Mouse (Mus musculus) forebrain, embryonic 13.5 days (tissue): ENCODE measurements at regions not wholly inside any gene's neighbourhood (a gene's known extent, or its start where the extent isn't known, plus 50 kb on each side); places are given as distances from the start of the nearest gene placed in this dataset.

Experiments
- ATAC-seq: fragments of 200-750 bp; cut with Nextera tagmentation; 2 replicates; pipeline ENCODE4 v1.8.0; 2017
- H3K27ac ChIP-seq: fragments of 300-500 bp; sonication (generic); 2 replicates; pipeline ENCODE4 v1.5.1; 2015; ENCODE audit warnings: inconsistent platforms, mild to moderate bottlenecking, moderate library complexity
- H3K27me3 ChIP-seq: fragments of 300-500 bp; sonication (generic); 2 replicates; pipeline ENCODE4 v1.6.1; 2015; ENCODE audit warnings: mild to moderate bottlenecking, inconsistent platforms
- H3K36me3 ChIP-seq: fragments of 300-500 bp; sonication (generic); 2 replicates; pipeline ENCODE4 v1.6.1; 2015; ENCODE audit warnings: mild to moderate bottlenecking, inconsistent platforms; ENCODE audit not compliant: poor library complexity, severe bottlenecking
- H3K4me1 ChIP-seq: fragments of 300-500 bp; sonication (generic); 2 replicates; pipeline ENCODE4 v1.6.1; 2015; ENCODE audit warnings: inconsistent platforms
- H3K4me2 ChIP-seq: fragments of 300-500 bp; sonication (generic); 2 replicates; pipeline ENCODE4 v1.6.1; 2015; ENCODE audit warnings: inconsistent platforms, mild to moderate bottlenecking, moderate library complexity
- H3K4me3 ChIP-seq: fragments of 300-500 bp; sonication (generic); 2 replicates; pipeline ENCODE4 v1.5.1; 2015; ENCODE audit warnings: mild to moderate bottlenecking, inconsistent platforms
- H3K9ac ChIP-seq: fragments of 300-500 bp; sonication (generic); 2 replicates; pipeline ENCODE4 v1.6.1; 2015; ENCODE audit warnings: mild to moderate bottlenecking, inconsistent platforms
- H3K9me3 ChIP-seq: fragments of 300-500 bp; sonication (generic); replicated peaks from 2 replicates; pipeline ENCODE4 v1.6.1; 2016; ENCODE audit warnings: inconsistent platforms
- WGBS: fragments of 180-500 bp; shearing (Covaris S2); methylation state at CpG from one replicate; pipeline ENCODE4 v1.1.7; 2015; 5-methylcytosine and 5-hydroxymethylcytosine counted together

GRCm38 (mm10) chr3:42286471-42286870 is 544.1 kb downstream of the D3Ertd751e start:
- Histone ChIP-seq H3K4me2 (no peak overlapping the region), H3K4me1 (no peaks in the 10 kb centered on the region), H3K9ac (no peak overlapping the region), H3K9me3 (no peaks in the 10 kb centered on the region), H3K4me3 (no peak overlapping the region), H3K27me3 (no peaks in the 10 kb centered on the region), H3K36me3 (no peaks in the 10 kb centered on the region), H3K27ac (no peak overlapping the region)
- 95% methylated on average over 4 of the region's 4 CpGs for WGBS
- ATAC-seq, result no peak

GRCm38 (mm10) chr3:42312424-42312823 is 570.0 kb downstream of the D3Ertd751e start:
- no peak overlapping the region for H3K4me3 ChIP-seq
- no peak overlapping the region for H3K4me2 ChIP-seq
- H3K36me3 ChIP-seq, result no peaks in the 10 kb centered on the region
- H3K27me3 ChIP-seq, result no peaks in the 10 kb centered on the region
- H3K9me3 ChIP-seq, result no peaks in the 10 kb centered on the region
- ATAC-seq, result no peak
- no peaks in the 10 kb centered on the region for H3K4me1 ChIP-seq
- H3K9ac ChIP-seq, result no peak overlapping the region
- WGBS, result 89% methylated on average over 1 of the region's 1 CpGs
- H3K27ac ChIP-seq, result no peak overlapping the region

- ATAC-seq, result peak; percentile 50; the same call in 1 of the 2 replicates
- Histone ChIP-seq H3K4me1 (peaks cover 4% of the 10 kb centered on the region), H3K27ac (no peak overlapping the region), H3K4me3 (no peak overlapping the region), H3K36me3 (no peaks in the 10 kb centered on the region), H3K27me3 (no peaks in the 10 kb centered on the region), H3K9ac (no peak overlapping the region), H3K9me3 (no peaks in the 10 kb centered on the region), H3K4me2 (no peak overlapping the region)
- 2% methylated on average over 2 of the region's 2 CpGs for whole genome bisulfite sequencing
These were observed 585.3 kb downstream of the D3Ertd751e start for GRCm38 (mm10) chr3:42327708-42328107.

- H3K27me3 ChIP-seq, result no peaks in the 10 kb centered on the region
- no peaks in the 10 kb centered on the region for H3K9me3 ChIP-seq
- no peaks in the 10 kb centered on the region for H3K4me1 ChIP-seq
- H3K36me3 ChIP-seq, result no peaks in the 10 kb centered on the region
- H3K4me2 ChIP-seq, result no peak overlapping the region
- H3K4me3 ChIP-seq, result no peak overlapping the region
- no peak for ATAC-seq
- H3K27ac ChIP-seq, result no peak overlapping the region
- WGBS, result 87% methylated on average over 2 of the region's 2 CpGs
- H3K9ac ChIP-seq, result no peak overlapping the region
These were observed 600.4 kb downstream of the D3Ertd751e start for GRCm38 (mm10) chr3:42342806-42343205.

- no peaks in the 10 kb centered on the region for H3K9me3 ChIP-seq
- H3K4me1 ChIP-seq, result no peaks in the 10 kb centered on the region
- WGBS, result 36% methylated on average over 1 of the region's 1 CpGs
- H3K4me2 ChIP-seq, result no peak overlapping the region
- no peaks in the 10 kb centered on the region for H3K27me3 ChIP-seq
- no peak overlapping the region for H3K27ac ChIP-seq
- H3K36me3 ChIP-seq, result no peaks in the 10 kb centered on the region
- no peak overlapping the region for H3K9ac ChIP-seq
- ATAC-seq, result no peak
- H3K4me3 ChIP-seq, result no peak overlapping the region
These were observed 634.4 kb downstream of the D3Ertd751e start for GRCm38 (mm10) chr3:42376785-42377184.

GRCm38 (mm10) chr3:42382151-42382550 is 639.7 kb downstream of the D3Ertd751e start:
- no peak for ATAC-seq
- no peaks in the 10 kb centered on the region for H3K36me3 ChIP-seq
- no peak overlapping the region for H3K9ac ChIP-seq
- H3K27ac ChIP-seq, result no peak overlapping the region
- H3K4me2 ChIP-seq, result no peak overlapping the region
- H3K4me3 ChIP-seq, result no peak overlapping the region
- H3K27me3 ChIP-seq, result no peaks in the 10 kb centered on the region
- 83% methylated on average over 5 of the region's 5 CpGs for WGBS
- no peaks in the 10 kb centered on the region for H3K4me1 ChIP-seq
- no peaks in the 10 kb centered on the region for H3K9me3 ChIP-seq

GRCm38 (mm10) chr3:42402716-42403115 is 660.3 kb downstream of the D3Ertd751e start:
- Histone ChIP-seq H3K4me2 (no peak overlapping the region), H3K9ac (no peak overlapping the region), H3K27ac (no peak overlapping the region), H3K27me3 (no peaks in the 10 kb centered on the region), H3K4me3 (no peak overlapping the region), H3K4me1 (no peaks in the 10 kb centered on the region), H3K9me3 (no peaks in the 10 kb centered on the region), H3K36me3 (no peaks in the 10 kb centered on the region)
- no peak for ATAC-seq

GRCm38 (mm10) chr3:42408958-42409633 is 666.7 kb downstream of the D3Ertd751e start:
- H3K27me3 ChIP-seq, result no peaks in the 10 kb centered on the region
- 82% methylated on average over 2 of the region's 2 CpGs for WGBS
- H3K4me1 ChIP-seq, result no peaks in the 10 kb centered on the region
- H3K36me3 ChIP-seq, result no peaks in the 10 kb centered on the region
- no peaks in the 10 kb centered on the region for H3K9me3 ChIP-seq
- H3K4me3 ChIP-seq, result no peak overlapping the region
- no peak overlapping the region for H3K4me2 ChIP-seq
- H3K27ac ChIP-seq, result no peak overlapping the region
- H3K9ac ChIP-seq, result no peak overlapping the region
- ATAC-seq, result peak; percentile 45; the same call in 1 of the 2 replicates

- no peak for ATAC-seq
- no peak overlapping the region for H3K4me3 ChIP-seq
- H3K9ac ChIP-seq, result no peak overlapping the region
- H3K4me1 ChIP-seq, result no peaks in the 10 kb centered on the region
- H3K27me3 ChIP-seq, result no peaks in the 10 kb centered on the region
- no peak overlapping the region for H3K27ac ChIP-seq
- WGBS, result 79% methylated on average over 9 of the region's 9 CpGs
- no peaks in the 10 kb centered on the region for H3K9me3 ChIP-seq
- H3K36me3 ChIP-seq, result no peaks in the 10 kb centered on the region
- H3K4me2 ChIP-seq, result no peak overlapping the region
These were observed 685.0 kb downstream of the D3Ertd751e start for GRCm38 (mm10) chr3:42427363-42427762.

GRCm38 (mm10) chr3:42449575-42449974 is 707.2 kb downstream of the D3Ertd751e start:
- Histone ChIP-seq H3K4me1 (no peaks in the 10 kb centered on the region), H3K4me2 (no peak overlapping the region), H3K4me3 (no peak overlapping the region), H3K36me3 (no peaks in the 10 kb centered on the region), H3K9me3 (no peaks in the 10 kb centered on the region), H3K27me3 (no peaks in the 10 kb centered on the region), H3K9ac (no peak overlapping the region), H3K27ac (no peak overlapping the region)
- ATAC-seq, result no peak
- WGBS, result 77% methylated on average over 1 of the region's 1 CpGs

GRCm38 (mm10) chr3:42464353-42464752 is 721.9 kb downstream of the D3Ertd751e start:
- Histone ChIP-seq H3K27ac (no peak overlapping the region), H3K9ac (no peak overlapping the region), H3K4me3 (no peak overlapping the region), H3K36me3 (no peaks in the 10 kb centered on the region), H3K9me3 (no peaks in the 10 kb centered on the region), H3K27me3 (no peaks in the 10 kb centered on the region), H3K4me1 (no peaks in the 10 kb centered on the region), H3K4me2 (no peak overlapping the region)
- ATAC-seq, result no peak

GRCm38 (mm10) chr3:42467125-42467524 is 724.7 kb downstream of the D3Ertd751e start:
- no peak overlapping the region for H3K4me3 ChIP-seq
- no peak overlapping the region for H3K9ac ChIP-seq
- no peaks in the 10 kb centered on the region for H3K4me1 ChIP-seq
- no peaks in the 10 kb centered on the region for H3K9me3 ChIP-seq
- ATAC-seq, result no peak
- WGBS, result 73% methylated on average over 6 of the region's 6 CpGs
- no peaks in the 10 kb centered on the region for H3K27me3 ChIP-seq
- H3K27ac ChIP-seq, result no peak overlapping the region
- no peak overlapping the region for H3K4me2 ChIP-seq
- no peaks in the 10 kb centered on the region for H3K36me3 ChIP-seq

GRCm38 (mm10) chr3:42514922-42515593 is 772.6 kb downstream of the D3Ertd751e start:
- H3K4me3 ChIP-seq, result no peak overlapping the region
- H3K36me3 ChIP-seq, result no peaks in the 10 kb centered on the region
- peaks cover 6% of the 10 kb centered on the region; the same call in 1 of the 2 replicates for H3K4me1 ChIP-seq
- no peaks in the 10 kb centered on the region for H3K9me3 ChIP-seq
- ATAC-seq, result no peak; the same call in 1 of the 2 replicates
- no peak overlapping the region for H3K27ac ChIP-seq
- H3K9ac ChIP-seq, result no peak overlapping the region
- 28% methylated on average over 3 of the region's 3 CpGs for WGBS
- no peaks in the 10 kb centered on the region for H3K27me3 ChIP-seq
- H3K4me2 ChIP-seq, result no peak overlapping the region
